Mouse (Mus musculus) midbrain, postnatal 0 days (tissue): ENCODE measurements around the gene Olfr376. TPM values are rescaled to one million over a fixed set of nuclear protein-coding genes. Genes with fewer than 3 reads are reported as not detected.

Source experiments
- ATAC-seq: fragments of 200-750 bp; cut with Nextera tagmentation; 2 replicates; pipeline ENCODE4 v1.8.0; 2017; ENCODE audit warnings: moderate number of reproducible peaks, mild to moderate bottlenecking, moderate TSS enrichment, moderate library complexity; ENCODE audit not compliant: low FRiP score
- DNase-seq: peaks from one replicate; pipeline ENCODE4 v3.0.0-alpha.2; 2015; ENCODE audit warnings: low spot score
- H3K27ac ChIP-seq: fragments of 300-500 bp; sonication (generic); 2 replicates; pipeline ENCODE4 v1.5.1; 2014; ENCODE audit warnings: low read depth, mild to moderate bottlenecking, low read length, mixed read lengths
- H3K27me3 ChIP-seq: fragments of 300-500 bp; sonication (generic); 2 replicates; pipeline ENCODE4 v1.6.1; 2014; ENCODE audit warnings: low read length, control low read depth, mixed read lengths; ENCODE audit not compliant: insufficient read depth
- H3K36me3 ChIP-seq: fragments of 300-500 bp; sonication (generic); 2 replicates; pipeline ENCODE4 v1.6.1; 2014; ENCODE audit warnings: low read length, control low read depth, mixed read lengths; ENCODE audit not compliant: insufficient read depth
- H3K4me1 ChIP-seq: fragments of 300-500 bp; sonication (generic); 2 replicates; pipeline ENCODE4 v1.6.1; 2014; ENCODE audit warnings: mild to moderate bottlenecking, control low read depth, antibody characterized with exemption, low read length, mixed read lengths; ENCODE audit not compliant: insufficient read depth
- H3K4me2 ChIP-seq: fragments of 300-500 bp; sonication (generic); 2 replicates; pipeline ENCODE4 v1.6.1; 2014; ENCODE audit warnings: low read depth, mild to moderate bottlenecking, low read length, mixed read lengths; ENCODE audit not compliant: poor library complexity, severe bottlenecking
- H3K4me3 ChIP-seq: fragments of 300-500 bp; sonication (generic); 2 replicates; pipeline ENCODE4 v1.5.1; 2014; ENCODE audit warnings: low read depth, mild to moderate bottlenecking, low read length, moderate library complexity
- H3K9ac ChIP-seq: fragments of 300-500 bp; sonication (generic); replicated peaks from 2 replicates; pipeline ENCODE4 v1.6.1; 2014; ENCODE audit warnings: mild to moderate bottlenecking, low read length, moderate library complexity, mixed read lengths; ENCODE audit not compliant: poor library complexity, severe bottlenecking
- H3K9me3 ChIP-seq: fragments of 300-500 bp; sonication (generic); 2 replicates; pipeline ENCODE4 v1.6.1; 2016; ENCODE audit warnings: low read length, control low read depth
- CTCF ChIP-seq: IDR thresholded peaks from 2 replicates; pipeline ENCODE4 v1.5.1; 2016; ENCODE audit warnings: antibody characterized with exemption, mild to moderate bottlenecking
- WGBS: fragments of 180-500 bp; shearing (Covaris S2); extraction: QIAGEN DNeasy Blood & Tissue Kit; methylation state at CpG from one replicate; pipeline ENCODE4 v1.1.7; 2014; 5-methylcytosine and 5-hydroxymethylcytosine counted together
- polyA plus RNA-seq: library from polyadenylated mRNA; unstranded; fragments of >200 nt; fragmentation: Nextera tagmentation; extraction: Ambion mirVana; gene quantifications from 2 replicates; pipeline ENCODE4 v1.2.1, GENCODE M21; 2015
- total RNA-seq: library from RNA; depleted of rRNA; stranded (reverse); fragments of >200 nt; gene quantifications from 2 replicates; pipeline ENCODE4 v1.2.3, GENCODE M21; 2014; rRNA removed

The Olfr376 gene
- total RNA-seq (not detected in 2 replicates), polyA plus RNA-seq (not detected in 2 replicates)

DNA sequence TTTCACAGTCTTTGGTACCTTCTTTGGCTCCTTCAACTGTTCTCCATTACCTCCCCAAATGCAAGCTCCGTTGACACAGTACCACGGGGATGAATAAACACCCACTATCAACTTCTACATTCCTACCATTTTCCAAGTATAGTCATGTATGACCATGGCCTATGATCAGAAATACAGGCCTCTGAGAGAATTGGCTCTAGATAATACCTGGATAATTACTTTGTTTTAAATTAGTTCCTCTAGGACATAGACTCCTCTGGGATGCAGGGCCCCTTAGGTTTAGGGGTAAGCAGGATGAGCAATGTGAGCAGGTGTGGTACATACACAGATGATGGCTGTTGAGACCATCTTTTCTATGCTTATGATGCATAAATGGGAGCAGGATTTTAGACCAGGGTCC lies at the start of gene Olfr376:
Gene Olfr376, plus strand, starts transcription at position 301 of the 400 bp plus-strand sequence.
- Histone ChIP-seq H3K9ac (no peak within 1 kb of the TSS), H3K9me3 (no peaks in the 10 kb centered on the region), H3K27me3 (no peaks in the 10 kb centered on the region), H3K27ac (no peak within 1 kb of the TSS), H3K4me2 (no peak within 1 kb of the TSS), H3K4me3 (no peak within 1 kb of the TSS), H3K4me1 (no peaks in the 10 kb centered on the region), H3K36me3 (no peaks in the 10 kb centered on the region)
- DNase-seq (no peak), ATAC-seq (no peak)
- 92% methylated on average over 2 of the region's 2 CpGs for whole genome bisulfite sequencing
- TF ChIP-seq CTCF = no peak

DNA sequence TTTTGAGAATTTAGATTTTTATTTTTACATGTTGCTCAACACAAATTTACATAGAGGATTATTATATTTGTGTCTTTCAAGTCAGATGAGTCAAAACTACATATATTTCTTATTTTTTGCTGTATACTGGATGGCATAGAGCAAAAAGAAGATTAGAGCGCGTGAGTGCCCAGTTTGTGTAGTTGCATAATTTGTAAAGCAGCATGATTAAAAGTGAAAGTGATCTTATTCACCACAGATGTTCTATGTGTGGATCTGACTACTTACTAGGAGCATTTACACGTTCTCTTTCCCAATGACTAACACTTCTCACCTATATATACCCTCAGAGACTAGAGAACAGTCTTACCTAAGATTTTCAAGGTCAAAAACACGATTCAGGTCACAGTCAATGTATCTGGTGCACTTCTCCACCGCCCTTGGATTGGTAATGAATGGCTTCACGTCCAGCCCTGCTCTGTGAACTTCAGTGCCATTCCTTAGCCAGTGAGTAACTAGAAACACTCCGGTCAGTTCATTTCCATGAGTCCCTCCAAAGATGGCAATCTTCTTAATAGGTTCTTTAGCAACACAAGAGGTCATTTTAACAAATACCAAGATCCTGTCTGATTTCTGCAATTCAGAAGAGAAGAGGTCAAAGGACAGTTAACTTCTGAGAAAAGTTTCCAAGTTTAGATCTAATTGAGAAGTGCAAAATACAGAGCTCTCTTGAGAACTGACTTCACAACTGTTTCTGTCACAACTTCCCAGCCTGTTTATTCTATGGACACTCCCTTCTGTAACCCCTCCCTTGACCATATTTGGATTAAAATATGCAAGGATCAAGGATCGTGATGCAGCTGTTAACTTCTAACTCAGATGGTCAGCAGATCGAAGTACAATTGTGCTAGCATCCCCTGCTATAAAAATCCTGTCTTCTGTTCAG lies 46.9 kb upstream of the Olfr376 start:
- Histone ChIP-seq H3K9me3 (no peaks in the 10 kb centered on the region), H3K9ac (no peak overlapping the region), H3K36me3 (no peaks in the 10 kb centered on the region), H3K27ac (no peak overlapping the region), H3K4me1 (no peaks in the 10 kb centered on the region), H3K27me3 (no peaks in the 10 kb centered on the region), H3K4me3 (no peak overlapping the region), H3K4me2 (no peak overlapping the region)
- DNase-seq (no peak), ATAC-seq (no peak)
- 73% methylated on average over 9 of the region's 9 CpGs for WGBS
- TF ChIP-seq CTCF = no peak

DNA sequence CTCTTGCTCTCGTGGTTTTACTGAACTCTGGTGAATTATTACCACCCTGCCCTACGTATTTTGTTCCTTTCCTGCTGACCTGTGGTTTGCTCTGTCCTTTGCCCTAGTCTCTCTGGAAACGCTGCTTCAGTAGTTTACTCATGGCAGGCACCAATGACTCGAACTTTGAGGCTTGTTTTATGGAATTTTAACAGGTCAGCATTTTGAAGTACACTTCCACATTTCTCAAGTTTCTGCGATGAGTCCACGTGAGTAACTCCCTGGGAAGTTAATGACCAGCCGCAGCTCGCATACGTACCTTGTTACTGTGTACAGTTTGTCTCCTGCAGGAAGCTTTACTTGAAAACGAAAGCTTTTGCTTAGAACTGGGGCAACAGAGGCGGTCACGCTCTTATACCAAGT lies 44.6 kb upstream of the Olfr376 start:
- H3K9me3 ChIP-seq = no peaks in the 10 kb centered on the region
- H3K4me3 ChIP-seq = no peak overlapping the region
- H3K27ac ChIP-seq = no peak overlapping the region
- WGBS = 62% methylated on average over 12 of the region's 12 CpGs
- DNase-seq (peak; percentile 5), ATAC-seq (no peak)
- no peaks in the 10 kb centered on the region for H3K27me3 ChIP-seq
- no peak for TF ChIP-seq CTCF
- H3K4me2 ChIP-seq = no peak overlapping the region
- H3K4me1 ChIP-seq = no peaks in the 10 kb centered on the region
- no peaks in the 10 kb centered on the region for H3K36me3 ChIP-seq
- no peak overlapping the region for H3K9ac ChIP-seq

- ATAC-seq (no peak), DNase-seq (peak; percentile 12)
- H3K9me3 ChIP-seq = no peaks in the 10 kb centered on the region
- no peak overlapping the region for H3K27ac ChIP-seq
- TF ChIP-seq CTCF = no peak
- no peaks in the 10 kb centered on the region for H3K4me1 ChIP-seq
- no peak overlapping the region for H3K9ac ChIP-seq
- 68% methylated on average over 4 of the region's 4 CpGs for WGBS
- H3K4me2 ChIP-seq = no peak overlapping the region
- H3K4me3 ChIP-seq = no peak overlapping the region
- H3K27me3 ChIP-seq = no peaks in the 10 kb centered on the region
- H3K36me3 ChIP-seq = no peaks in the 10 kb centered on the region
Measured at GRCm38 (mm10) chr11:73327361-73327760, 43.7 kb upstream of the Olfr376 start.

- 86% methylated on average over 27 of the region's 27 CpGs for WGBS
- H3K9me3 ChIP-seq = no peaks in the 10 kb centered on the region
Measured at GRCm38 (mm10) chr11:73329442-73329841, 41.6 kb upstream of the Olfr376 start, which contains the start of the genes Aspa, Gm49340 and Spata22. Aspa (minus strand) TSS chr11:73329596. Gm49340 (plus strand) TSS chr11:73329741. Spata22 (plus strand) TSS chr11:73329741.

DNA sequence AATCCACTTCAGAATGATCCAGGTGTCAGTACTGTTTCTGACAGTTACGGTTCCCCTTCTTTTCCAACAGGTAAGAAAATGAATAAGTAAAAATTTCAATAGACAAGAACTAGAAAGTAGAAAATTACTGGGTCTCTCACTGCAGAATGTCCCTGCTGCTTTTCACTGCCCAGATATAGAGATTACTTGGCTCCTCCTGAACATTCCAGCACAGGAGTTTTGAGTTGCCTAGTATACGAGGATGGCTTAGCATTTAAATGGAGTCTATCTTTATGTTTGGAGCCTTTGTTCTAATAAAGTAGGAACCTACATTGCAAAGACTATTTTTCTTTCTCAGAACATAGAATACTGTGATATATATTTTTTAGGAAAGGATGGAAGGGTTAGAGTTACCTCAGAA lies 37.7 kb upstream of the Olfr376 start:
- H3K9me3 ChIP-seq = no peaks in the 10 kb centered on the region
- H3K9ac ChIP-seq = no peak overlapping the region
- ATAC-seq = no peak
- H3K4me2 ChIP-seq = no peak overlapping the region
- H3K27ac ChIP-seq = no peak overlapping the region
- H3K4me1 ChIP-seq = no peaks in the 10 kb centered on the region
- no peak overlapping the region for H3K4me3 ChIP-seq
- no peaks in the 10 kb centered on the region for H3K27me3 ChIP-seq
- no peaks in the 10 kb centered on the region for H3K36me3 ChIP-seq
- no peak for TF ChIP-seq CTCF
- WGBS = 57% methylated on average over 2 of the region's 2 CpGs
- peak; percentile 42 for DNase-seq

More at GRCm38 (mm10) chr11:73329442-73329841, 41.6 kb upstream of the Olfr376 start, which contains the start of the genes Aspa, Gm49340 and Spata22:
- Histone ChIP-seq H3K4me2 (no peak within 1 kb of the TSS), H3K27ac (no peak within 1 kb of the TSS), H3K9ac (no peak within 1 kb of the TSS), H3K4me1 (no peaks in the 10 kb centered on the region), H3K27me3 (no peaks in the 10 kb centered on the region), H3K36me3 (no peaks in the 10 kb centered on the region), H3K4me3 (no peak within 1 kb of the TSS)
- ATAC-seq (no peak), DNase-seq (no peak)
- no peak for TF ChIP-seq CTCF
